Mouse (Mus musculus): ENCODE results near the gene Actn2.

GRCm38 (mm10) chr13:12243991-12244390 lies 96.6 kb downstream of the Actn2 start:
- TF ChIP-seq CTCF (IDR thresholded peaks at IDR 0.05; ENCODE audit: low read depth) (no peak), EP300 (IDR thresholded peaks at IDR 0.05; ENCODE audit: low read depth) (no peak)
